Mouse (Mus musculus) heart, adult 8-10 months (tissue): Measurements from ENCODE around the gene Cd209a. TPM values are rescaled to one million over a fixed set of nuclear protein-coding genes. Genes with fewer than 3 reads are reported as not detected.
A peak's percentile ranks its signal among the peaks of the same experiment; 100 is the strongest.
"Not testable (repeated sequence)": the region's sequence is repeated elsewhere in the genome, so short reads cannot be mapped to it uniquely, and the experiment has no call there.

ENCODE experiments used
- DNase-seq: peaks from one replicate; pipeline ENCODE4 v3.0.0; 2022; ENCODE audit warnings: low spot score
- microRNA-seq: library from miRNA; unstranded; fragments of <30 nt; microRNA quantifications from one replicate; pipeline ENCODE4 v1.2.0, GENCODE M21; 2022
- total RNA-seq, 4 experiments: library from RNA; stranded (reverse); gene quantifications; 2 replicates each; pipeline ENCODE4 v1.2.4; 2022

The Cd209a gene
- total RNA-seq: under 1 TPM; 0.63 to 0.78 (median 0.71) TPM

DNA sequence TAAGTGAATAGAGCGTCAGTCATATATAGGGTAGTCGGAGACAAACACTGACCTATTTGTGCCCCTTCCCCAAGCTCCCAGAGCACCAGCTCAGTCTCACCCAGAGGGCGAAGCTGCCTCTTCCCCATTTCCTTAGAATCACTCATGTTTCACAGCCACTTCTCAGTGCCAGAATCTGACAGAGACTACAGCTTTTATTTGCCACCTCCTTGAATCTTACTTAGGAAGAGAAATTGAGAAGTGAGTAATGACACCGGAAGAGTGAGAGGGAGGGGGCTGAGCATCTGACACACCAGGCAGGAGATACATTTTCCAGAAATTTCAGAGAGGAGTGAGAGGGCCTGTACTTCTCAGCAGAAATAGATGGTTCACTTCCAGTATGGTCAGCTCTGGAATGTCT is at the start of gene Cd209a:
Cd209a (minus strand) TSS at position 224 of the 400 bp plus-strand sequence.
- DNase-seq: no peak

DNA sequence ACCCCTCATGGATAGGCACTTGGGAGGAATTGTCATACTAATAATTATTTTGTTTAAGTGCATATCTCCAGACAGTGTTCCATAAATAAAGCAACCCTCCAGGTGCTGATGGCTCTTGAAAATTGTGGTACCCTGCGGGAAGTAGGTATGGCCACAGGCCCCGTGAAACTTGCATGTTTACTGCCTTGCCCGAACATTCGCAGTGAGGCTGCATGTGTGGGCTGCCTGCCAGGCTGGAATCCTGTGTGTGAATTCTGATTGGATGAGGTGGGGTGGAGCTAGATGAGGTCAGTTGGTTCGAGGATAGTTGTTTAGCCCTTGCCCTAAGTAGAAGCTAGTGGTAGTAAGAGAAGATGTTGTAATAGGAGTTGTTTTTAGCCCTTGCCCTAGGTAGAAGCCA is 19.9 kb upstream of the Cd209a start:
- not testable (repeated sequence) for DNase-seq

DNA sequence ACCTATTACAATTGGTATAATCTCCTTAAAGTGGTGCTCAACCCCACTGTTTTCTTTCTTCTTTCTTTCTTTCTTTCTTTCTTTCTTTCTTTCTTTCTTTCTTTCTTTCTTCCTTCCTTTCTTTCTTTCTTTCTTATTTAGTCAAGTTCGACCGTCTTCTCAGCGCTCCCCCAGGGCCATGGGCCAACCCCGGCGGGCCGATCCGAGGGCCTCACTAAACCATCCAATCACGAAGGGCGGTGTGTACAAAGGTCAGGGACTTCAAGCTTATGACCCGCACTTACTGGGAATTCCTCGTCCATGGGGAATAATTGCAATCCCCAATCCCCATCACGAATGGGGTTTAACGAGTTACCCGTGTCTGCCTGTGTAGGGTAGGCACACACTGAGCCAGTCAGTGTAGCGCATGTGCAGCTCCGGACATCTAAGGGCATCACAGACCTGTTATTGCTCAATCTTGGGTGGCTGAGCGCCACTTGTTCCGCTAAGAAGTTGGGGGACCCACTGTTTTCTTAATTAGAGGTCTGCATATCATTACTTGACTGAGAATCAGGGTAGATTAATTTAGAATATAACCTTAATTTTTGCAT is 5.6 kb upstream of the Cd209a start:
- no peak for DNase-seq

DNA sequence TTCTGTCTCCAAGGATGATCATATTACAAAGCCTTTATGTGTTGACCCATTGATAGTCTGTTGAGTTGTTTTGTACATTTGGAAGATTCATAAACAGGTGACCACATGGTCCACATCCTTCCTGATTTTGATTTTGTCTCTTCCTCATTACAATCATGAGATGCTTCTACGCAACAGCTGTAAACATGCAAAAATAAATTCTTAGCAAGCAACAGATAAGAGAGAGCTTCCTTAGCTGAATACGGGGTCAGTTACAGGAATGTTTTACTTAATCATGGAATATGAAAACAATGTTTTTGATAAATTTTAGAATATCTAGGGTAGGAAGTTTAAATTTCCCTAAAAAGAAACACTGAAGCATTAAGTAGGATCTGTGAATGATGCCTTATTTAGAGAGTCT is 11.8 kb downstream of the Cd209a start:
- DNase-seq: no peak

DNA sequence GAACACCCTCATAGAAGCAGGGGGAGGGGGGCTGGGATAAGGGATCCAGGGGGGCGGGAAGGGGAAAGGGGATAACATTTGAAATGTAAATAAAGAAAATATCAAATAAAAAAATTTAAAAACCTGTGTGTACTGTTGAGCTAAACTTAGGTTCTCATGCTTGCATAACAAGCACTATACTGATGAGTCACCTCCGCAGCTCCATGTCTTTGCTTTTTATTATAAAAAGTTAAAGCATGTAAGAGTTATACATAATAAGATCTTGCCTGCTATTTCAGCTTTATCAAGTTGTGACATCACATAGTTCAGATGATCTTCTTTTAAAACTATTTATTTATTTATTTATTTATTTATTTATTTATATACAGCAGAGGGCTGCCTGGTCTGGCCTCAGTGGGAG is 13.2 kb downstream of the Cd209a start:
- no peak for DNase-seq

DNA sequence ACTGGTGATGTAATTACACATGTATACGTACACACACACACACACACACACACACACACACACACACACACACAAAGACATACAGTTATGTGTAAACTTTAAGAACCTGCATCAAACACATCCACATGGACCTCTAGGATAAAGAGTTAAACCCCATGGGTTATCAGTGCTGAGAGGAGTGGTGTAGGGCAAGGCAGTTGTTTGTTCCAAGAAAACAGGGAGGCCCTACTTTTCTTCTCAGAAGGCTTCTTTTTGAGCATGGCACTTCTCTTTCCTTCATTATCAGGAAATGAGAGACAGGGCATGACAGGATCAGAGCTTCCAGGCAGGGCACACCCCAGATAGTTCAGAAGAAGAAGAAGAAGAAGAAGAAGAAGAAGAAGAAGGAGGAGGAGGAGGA is 14.7 kb downstream of the Cd209a start:
- DNase-seq: no peak

DNA sequence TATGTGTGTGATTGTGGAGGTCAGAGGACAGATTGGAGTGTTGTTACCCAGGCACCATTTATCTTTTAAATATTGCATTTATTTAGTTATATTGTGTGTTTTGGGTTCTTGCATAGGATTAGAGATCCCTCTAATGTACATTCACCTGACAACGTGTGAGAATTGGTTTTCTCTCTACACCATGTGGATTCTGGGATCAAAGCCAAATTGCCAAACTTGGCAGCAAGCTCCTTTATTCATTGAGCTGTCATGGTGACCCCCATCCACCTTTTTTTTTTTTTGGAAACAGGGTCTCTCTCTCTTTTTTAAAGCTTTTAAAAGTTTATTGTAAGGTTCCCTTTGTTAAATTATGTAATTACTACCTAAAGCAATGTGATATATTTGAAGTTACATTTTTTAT is 27.7 kb downstream of the Cd209a start:
- no peak for DNase-seq

DNA sequence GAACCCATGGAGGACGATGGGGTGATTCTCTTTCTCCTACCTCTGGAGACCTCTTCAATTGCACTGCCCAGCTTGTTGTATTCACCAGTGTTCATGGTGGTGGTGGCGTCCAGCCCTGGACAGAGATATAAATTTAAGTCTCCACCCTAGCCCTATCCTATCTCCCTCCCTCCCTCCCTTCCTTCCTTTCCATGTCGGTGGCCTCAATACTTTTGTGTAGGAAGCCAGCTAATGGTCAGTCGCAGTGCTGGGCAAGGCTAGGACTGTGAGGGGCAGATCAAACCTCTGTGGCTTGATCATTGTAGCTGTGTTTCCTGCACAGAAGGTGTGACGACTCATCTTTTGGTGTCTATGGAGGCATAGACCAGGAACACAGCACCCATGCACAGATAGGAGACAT is 28.2 kb downstream of the Cd209a start, which contains the start of gene Clec4g:
Clec4g (minus strand) TSS at position 101 of the 400 bp plus-strand sequence.
- no peak for DNase-seq

DNA sequence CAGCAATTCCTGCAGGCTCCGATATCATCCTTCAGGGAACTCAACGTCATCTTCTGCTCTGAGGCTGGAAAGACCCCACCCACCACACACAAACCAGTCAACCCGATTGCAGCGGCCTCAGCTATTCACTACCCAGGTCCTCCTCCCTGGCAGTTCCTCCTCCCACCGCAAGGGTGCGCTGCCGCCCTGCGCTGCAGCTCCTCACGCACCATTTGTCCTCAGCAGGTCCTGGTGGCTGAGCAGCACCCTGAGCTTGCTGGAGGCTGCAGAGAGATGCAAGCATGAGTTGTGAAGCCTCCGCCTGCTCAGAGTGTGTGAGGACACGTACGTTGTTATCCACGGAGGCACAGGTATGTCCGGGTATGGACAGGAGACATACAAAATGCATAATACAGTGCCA is 30.2 kb downstream of the Cd209a start:
- peak; percentile 63 for DNase-seq

DNA sequence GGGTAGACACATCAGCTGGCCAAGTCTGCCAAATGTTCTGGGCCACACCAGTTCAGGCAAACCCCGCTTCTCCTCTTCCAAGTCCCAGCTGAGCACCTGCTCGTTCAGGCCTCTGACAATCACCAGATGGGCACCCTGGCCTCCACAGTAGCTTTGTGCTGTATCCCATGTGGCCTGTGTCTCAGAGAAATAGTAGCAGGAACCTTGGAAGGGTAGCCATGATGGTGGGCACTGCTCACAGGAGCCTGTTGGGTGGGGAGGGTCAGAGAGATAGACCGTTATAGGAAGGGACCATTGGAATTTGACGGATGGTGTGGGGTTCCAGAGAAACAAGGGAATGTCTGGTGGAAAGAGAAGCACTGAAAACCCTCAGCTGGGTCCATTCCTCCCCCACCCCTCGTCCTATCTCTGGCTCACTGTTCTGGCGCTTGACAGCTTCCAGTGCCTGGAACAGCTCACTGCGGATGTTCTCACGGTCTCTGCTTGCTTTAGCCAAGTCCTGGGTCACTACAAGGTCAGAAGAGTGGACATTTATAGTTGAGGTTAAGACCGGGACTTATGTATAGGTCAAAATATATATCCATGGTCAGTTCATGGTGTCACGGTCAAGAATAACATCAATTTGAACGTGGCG is 31.3 kb downstream of the Cd209a start:
- peak; percentile 39 for DNase-seq

DNA sequence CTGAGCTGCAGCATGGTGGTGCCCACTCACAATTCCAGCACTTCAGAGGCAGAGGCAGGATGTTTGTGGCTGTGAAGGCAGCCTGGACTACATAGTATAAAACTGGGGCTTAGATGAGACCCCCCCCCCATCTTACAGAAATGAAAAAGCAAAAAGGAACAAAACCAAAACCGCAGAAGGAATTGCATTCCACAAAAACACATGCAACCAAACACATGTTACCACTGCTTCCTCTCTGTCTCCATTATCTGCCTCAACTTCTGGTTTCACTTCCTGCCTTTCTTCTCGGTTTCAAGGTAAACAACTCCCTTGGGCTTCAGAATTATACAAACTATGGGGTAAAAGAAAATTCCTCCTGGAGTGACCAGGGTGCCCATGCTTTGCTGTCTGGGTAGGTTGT is 37.1 kb downstream of the Cd209a start:
- peak; percentile 42 for DNase-seq

DNA sequence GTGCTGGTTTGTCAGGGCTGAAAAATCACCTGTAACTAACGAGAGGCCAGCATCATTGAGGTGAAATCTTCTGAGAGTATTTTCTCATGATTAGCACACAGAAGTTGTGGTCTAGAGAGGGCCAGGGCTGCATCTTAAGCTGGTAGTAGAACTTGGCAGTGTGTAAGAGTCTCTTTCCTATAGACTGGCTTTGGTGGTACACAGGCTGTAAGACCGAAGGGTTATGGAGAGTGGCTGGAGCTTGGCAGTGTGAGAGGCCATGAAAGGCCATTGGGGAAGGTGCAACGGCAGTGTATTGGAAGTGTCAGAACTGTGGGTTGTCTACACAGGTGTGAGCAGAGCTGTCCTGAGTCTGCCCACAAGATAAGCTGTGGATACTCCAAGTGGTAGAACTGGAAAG is 38.5 kb downstream of the Cd209a start:
- DNase-seq: no peak

DNA sequence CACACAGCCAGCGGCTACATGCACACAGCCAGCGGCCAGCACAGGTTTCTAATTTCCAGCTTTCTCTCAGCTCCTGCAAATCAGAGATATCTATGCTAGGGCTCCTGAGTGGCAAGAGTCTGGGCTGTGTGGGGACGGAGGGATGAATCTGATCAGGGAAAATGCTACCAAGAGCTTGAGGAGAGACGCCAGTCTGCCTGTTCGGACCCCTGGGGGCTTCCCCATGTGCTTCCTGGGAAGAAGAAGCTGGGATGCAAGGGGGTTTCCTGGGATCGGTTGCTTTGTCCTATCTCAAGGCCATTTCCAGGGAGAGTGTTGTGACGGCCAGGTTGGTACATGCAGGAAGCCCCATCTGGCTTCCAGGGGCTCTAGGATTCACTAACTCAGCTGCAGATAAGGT is 41.2 kb downstream of the Cd209a start:
- no peak for DNase-seq

DNA sequence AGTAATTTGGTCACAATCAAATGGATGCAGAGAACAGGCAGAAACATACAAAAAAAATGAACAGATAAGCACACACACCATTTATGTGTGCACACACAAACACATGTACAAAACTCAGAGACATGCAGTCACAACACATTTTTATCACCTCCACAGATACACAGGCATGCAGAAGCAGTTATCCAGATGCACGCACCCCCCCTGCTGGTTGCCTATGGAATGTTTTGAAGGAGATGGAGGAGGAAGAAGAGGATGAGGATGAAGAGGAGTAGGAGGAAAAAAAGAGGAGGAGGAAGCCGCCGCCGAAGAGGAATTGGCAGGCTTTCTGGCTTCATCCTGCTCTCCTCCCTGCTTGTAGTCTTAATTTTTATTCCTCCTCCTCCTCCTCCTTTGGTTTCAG is 43.1 kb downstream of the Cd209a start:
- DNase-seq: no peak

DNA sequence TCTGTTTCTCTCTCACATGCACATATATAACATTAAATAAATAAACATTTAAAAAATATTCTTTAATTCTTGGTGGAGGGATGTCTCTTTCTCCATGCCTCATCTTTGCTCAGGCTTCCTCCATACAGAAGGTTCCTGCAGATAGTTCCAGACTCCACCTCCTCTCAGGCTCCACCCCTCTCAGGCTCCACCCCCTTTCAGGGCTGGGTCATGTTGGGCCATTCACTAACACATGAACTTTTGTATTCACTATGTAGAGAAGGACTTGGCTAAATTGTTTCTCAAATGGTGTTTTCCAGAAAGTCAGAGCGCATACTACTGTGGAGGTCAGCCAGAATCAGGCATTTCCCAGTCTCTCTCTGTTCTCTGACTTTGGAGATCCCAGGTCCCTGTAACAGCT is 47.3 kb downstream of the Cd209a start:
- DNase-seq: no peak

DNA sequence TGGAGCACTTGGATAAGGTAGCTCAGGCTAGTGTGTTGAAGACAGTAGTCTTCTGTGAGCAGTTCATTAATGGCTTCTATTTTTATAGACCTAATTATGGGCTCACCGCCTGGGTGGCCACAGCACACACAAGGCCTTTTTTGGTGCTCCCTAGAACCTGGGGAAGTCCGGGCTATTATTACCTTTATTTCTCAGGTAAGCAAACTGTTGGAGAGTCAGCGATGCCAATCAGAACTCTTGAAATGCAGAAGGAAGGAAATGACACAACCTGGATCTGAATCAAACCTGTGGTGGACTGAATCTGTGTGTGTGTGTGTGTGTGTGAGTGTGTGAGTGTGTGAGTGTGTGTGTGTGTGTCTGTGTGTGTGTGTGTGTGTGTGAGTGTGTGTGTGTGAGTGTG is 54.7 kb downstream of the Cd209a start, which contains the start of gene Fcer2a:
Fcer2a (minus strand) TSS at position 55 of the 400 bp plus-strand sequence.
- no peak for DNase-seq

Small RNA genes lying within 50 kb of the gene (microRNA-seq; reads per million reads assigned to microRNA genes)
- not detected for gene Gm24934

Other genes starting within 250 kb of the Cd209a start
- gene Mcoln1, start 248.5 kb downstream of the Cd209a start, total RNA-seq: 10 to 100 TPM; 20.6 to 24.2 (median 23.3) TPM
- gene Pnpla6, start 233.6 kb downstream of the Cd209a start, total RNA-seq: 1 to 10 TPM; 8.8 to 9.8 (median 9.6) TPM
- gene C330021F23Rik, start 181.0 kb downstream of the Cd209a start, total RNA-seq: under 1 TPM in 1 of 4 experiments, not detected in 3; 0.57 TPM
- gene Camsap3, start 161.7 kb downstream of the Cd209a start, total RNA-seq: 1 to 10 TPM in 2 of 4 experiments, under 1 TPM in 2; 0.86 to 2.1 (median 1.0) TPM
- 10 to 100 TPM; 13.8 to 18.5 (median 16.2) TPM for gene Xab2, start 127.7 kb downstream of the Cd209a start, total RNA-seq
- gene Pet100, start 127.4 kb downstream of the Cd209a start, total RNA-seq: 100 to 1,000 TPM in 1 of 4 experiments, 10 to 100 TPM in 3; 84.2 to 104 (median 93.4) TPM
- gene Pcp2, start 123.4 kb downstream of the Cd209a start, total RNA-seq: not detected
- 1 to 10 TPM; 4.6 to 7.7 (median 5.6) TPM for gene Stxbp2, start 118.0 kb downstream of the Cd209a start, total RNA-seq
- 1 to 10 TPM in 2 of 4 experiments, under 1 TPM in 2; 0.38 to 1.9 (median 1.3) TPM for gene Retn, start 93.2 kb downstream of the Cd209a start, total RNA-seq
- gene Mcemp1, start 83.2 kb downstream of the Cd209a start, total RNA-seq: 1 to 10 TPM in 1 of 4 experiments, not detected in 3; 3.5 TPM
- gene Fcor, start 76.6 kb downstream of the Cd209a start, total RNA-seq: under 1 TPM in 2 of 4 experiments, not detected in 2; 0.86 to 0.97 TPM
- 10 to 100 TPM; 19.9 to 23.0 (median 20.6) TPM for gene Trappc5, start 72.7 kb downstream of the Cd209a start, total RNA-seq
- gene Fcer2a, start 54.8 kb downstream of the Cd209a start, total RNA-seq: under 1 TPM; 0.22 to 0.55 (median 0.47) TPM
- gene Clec4g, start 28.3 kb downstream of the Cd209a start, total RNA-seq: under 1 TPM; 0.53 to 0.79 (median 0.59) TPM
- not detected for gene Cd209e, start 105.3 kb upstream of the Cd209a start, total RNA-seq
- 1 to 10 TPM in 2 of 4 experiments, under 1 TPM in 2; 0.69 to 1.3 (median 1.0) TPM for gene Cd209d, start 129.6 kb upstream of the Cd209a start, total RNA-seq
- 1 to 10 TPM; 1.2 to 2.2 (median 1.5) TPM for gene Cd209b, start 177.9 kb upstream of the Cd209a start, total RNA-seq
- gene Cd209c, start 205.8 kb upstream of the Cd209a start, total RNA-seq: under 1 TPM in 3 of 4 experiments, not detected in 1; 0.25 to 0.54 (median 0.41) TPM